Mouse (Mus musculus): ENCODE measurements around the gene Rnf183.

GRCm38 (mm10) chr4:62430678-62431077 lies 4.4 kb downstream of the Rnf183 start:
- TF ChIP-seq CTCF (IDR thresholded peaks at IDR 0.05; ENCODE audit: control insufficient read depth, insufficient read depth, insufficient read length) (no peak), MYOD1 (IDR thresholded peaks at IDR 0.05; ENCODE audit: control insufficient read depth, insufficient read length, low read depth) (no peak), USF1 (IDR thresholded peaks at IDR 0.05; ENCODE audit: low read depth) (no peak), CEBPB (IDR thresholded peaks at IDR 0.05; ENCODE audit: low read depth) (no peak), MAX (IDR thresholded peaks at IDR 0.05) (no peak), FOSL1 (IDR thresholded peaks at IDR 0.05; ENCODE audit: insufficient read depth, low read length, poor library complexity, severe bottlenecking) (no peak), MYOG (IDR thresholded peaks at IDR 0.05; ENCODE audit: control insufficient read depth, extremely low read depth, insufficient read length) (no peak)

Data from C2C12 (cell line).